Mouse (Mus musculus): ENCODE data around the gene Gstt3.

Gene Gstt3

DNA sequence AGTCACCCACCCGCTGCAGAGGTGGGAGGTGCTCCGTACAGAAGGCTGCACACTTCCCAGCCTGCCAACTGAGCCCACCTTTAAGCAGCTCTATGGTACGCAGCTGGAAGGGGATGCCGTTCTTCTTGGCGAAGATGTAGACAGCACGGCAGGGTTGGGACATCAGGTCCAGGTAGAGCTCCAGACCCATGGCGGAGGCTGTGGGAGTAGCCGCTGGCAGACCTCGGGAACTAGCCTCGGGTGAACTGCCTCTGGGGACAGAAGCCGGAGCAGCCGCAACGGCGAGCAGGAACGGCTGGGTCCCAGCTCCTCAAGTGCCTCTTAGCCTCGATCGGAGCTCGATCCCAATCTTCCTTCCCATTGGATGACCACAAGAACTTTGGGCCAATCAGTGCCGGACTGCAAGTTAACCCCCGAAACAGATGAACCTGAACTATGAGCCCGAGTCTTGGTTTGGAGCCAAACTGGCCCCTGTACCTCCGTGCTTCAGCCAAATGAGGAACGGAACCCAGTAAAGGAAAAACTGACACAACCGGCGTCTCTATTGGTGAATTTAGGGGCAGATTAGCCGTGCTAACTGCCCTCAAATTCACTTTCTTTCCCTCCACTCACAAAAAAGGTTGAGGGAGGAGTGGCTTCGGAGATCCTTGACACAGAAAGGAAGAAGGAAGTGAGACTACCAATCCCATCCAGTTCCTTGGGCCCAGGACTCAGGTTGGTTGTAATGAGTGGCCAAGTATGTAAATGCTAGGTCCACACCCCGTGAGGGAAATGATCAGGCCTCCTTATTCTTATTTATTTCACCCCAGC, at the start of gene Gstt3, which contains the start of gene Gm20441:
Gene Gstt3, minus strand, starts transcription at position 646 of the 810 bp plus-strand sequence.
Gene Gm20441, minus strand, starts transcription at position 186 of the 810 bp plus-strand sequence.
- DNase-seq (ENCODE audit: low spot score in 2 of 2): no peak

DNA sequence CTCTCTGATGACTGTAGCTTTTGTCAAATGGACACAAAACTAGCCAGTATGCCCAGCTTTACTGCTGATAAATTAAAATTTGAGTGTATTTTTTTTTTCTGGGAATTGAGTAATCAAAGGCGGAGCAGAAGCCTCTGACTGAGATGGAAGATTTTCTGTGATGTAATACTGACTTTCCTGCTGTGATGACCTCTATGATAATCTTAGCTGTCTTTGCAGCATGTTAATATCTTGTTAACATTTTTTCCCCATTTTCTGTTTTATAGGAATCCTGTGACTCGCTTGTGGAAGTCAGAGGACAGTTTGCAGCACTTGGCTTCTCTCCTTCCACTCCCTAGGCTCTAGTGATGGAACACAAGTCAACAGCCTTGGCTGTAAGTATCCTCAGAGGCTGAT, 49.1 kb upstream of the Gstt3 start:
- no peak for DNase-seq (ENCODE audit: low spot score in 2 of 2)

DNA sequence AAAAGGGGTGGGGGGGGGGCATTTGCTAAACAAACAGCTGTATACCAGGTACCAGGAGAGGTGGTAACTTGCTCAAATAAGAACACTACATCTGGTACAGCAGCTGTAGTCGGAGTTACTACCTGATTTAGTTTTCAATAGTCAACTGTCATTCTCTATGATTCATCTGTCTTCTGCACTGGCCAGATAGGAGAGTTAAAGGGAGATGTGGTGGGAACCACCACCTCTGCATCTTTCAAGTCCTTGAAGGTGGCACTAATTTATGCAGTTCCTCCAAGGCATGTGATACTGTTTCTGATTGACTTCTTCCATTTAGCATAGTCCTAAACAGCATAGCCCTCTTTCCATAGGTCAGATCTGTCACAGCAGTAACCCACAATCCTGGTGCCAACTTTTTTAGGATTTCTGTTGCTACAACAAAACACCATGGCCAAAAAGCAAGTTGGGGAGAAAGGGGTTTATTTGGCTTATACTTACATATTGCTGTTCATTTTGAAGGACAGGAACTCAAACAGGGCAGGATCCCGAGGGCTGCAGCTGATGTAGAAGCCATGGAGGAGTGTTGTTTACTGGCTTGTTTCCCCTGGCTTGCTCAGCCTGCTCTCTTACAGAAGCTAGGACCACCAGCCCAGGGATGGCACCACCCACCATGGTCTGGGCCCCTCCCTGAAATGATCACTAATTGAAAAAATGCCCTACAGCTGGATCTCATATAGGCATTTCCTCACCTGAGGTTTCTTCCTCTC, 48.5 kb upstream of the Gstt3 start:
- no peak for DNase-seq (ENCODE audit: low spot score in 2 of 2)

DNA sequence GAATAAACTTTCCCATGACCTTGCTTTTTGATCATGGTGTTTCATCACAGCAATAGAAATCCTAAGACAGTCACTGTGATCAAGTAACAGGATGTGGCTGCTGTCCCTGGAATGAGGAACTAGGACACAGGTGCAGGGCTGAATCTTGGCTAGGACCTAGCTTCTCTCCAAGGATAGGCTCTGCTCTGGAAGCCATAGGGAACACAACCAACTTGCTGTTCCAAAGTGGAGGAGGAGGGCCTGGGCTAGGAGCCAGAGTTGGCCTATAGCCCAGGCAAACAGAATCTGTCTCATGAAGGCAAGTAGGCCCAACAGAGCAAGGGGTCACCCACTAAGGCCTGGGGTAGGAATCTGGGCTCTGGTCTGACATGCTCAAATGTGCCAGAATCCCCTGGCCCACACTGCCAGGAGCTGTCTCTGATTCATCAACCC, 47.3 kb upstream of the Gstt3 start:
- no peak for DNase-seq (ENCODE audit: low spot score in 2 of 2)

DNA sequence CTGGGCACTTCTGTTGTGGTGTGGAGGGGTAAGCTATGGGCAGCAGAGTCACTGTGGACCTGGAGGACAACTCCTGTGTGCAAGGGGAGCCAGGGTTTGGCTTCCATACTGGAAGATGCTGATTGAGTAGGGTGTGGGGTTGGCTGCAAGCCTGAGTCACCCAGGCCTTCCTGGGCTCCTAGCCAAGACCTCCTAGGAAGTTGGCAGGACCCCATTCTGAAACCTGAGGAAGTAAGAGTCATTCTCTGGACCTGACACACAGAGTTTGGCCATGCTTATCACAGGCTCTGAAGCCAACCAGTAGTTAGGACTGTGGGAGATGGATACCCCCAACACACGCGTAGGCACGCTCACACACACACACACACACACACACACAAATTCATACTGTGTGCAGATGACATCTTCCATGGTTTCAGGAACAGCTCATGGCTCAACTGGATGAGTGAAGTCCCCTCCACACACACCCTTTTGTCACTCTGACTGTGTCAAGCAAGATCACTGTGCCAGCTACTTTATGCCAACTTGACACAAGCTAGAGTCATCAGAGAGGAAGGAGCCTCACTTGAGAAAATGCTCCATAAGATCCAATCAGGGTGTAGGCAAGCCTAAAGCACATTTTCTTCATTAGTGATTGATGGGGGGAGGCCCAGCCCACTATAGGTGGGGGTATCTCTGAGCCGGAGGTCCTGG, 46.6 kb upstream of the Gstt3 start:
- no peak for DNase-seq (ENCODE audit: low spot score in 2 of 2)

DNA sequence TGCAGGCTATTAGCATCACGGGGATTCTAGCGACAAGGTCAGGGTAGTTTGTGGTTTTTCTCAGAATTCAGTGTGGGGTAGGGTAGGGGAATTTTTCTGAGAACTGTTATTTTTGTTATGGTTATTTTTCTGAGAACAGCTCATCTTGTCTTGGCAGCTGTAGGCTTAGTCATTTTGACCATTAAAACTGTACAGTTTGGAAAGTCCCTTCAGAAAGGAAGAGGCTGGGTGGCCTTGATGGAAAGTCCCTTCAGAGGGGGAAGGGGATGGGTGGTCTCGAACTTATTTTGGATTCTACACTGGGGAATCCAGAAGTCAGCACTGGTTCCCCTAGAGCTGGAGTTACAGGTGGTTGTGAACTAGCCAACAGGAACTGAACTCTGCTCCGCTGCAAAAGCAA, 43.3 kb upstream of the Gstt3 start:
- DNase-seq (ENCODE audit: low spot score in 2 of 2): no peak

DNA sequence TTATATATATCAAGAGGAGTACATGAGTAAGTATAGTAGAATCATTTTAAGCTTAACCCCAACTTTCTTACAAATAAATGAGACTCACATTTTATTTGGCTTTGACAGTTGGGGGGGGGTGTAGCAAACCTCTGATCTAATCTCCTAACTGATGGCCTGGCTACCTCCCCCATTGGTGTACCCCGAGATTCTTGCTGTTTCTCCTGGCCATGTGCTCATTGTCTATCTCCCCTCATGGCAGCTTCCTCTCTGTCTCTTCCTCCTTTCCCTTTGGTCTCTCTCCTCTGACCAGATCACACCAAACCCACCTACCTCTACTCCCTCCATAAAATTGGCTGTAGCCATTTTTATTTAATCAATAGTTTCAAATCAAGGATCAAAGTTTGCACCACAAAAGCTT, 42.6 kb upstream of the Gstt3 start:
- no peak for DNase-seq (ENCODE audit: low spot score in 2 of 2)

DNA sequence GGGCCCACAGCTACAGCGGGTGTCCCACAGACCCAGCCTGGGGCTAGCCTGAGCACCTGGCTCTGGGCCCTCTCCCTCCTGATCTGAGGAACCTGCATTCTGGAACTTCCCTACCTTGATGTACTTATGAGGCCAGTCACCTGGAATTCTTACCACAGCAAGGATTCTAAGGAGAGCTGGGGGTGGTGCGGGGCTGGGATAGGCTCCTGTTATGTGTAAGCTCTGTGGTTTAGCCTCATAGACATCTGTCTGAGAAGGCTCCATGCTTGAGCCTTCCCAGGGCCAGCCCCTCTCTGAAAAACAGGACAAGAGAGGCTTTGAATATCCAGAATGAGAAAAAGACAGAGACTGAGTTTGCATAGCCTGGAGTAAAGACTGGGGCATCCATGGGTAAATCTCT, 41.2 kb upstream of the Gstt3 start, which contains the start of gene Gstt4:
Gene Gstt4, minus strand, starts transcription at position 101 of the 400 bp plus-strand sequence.
- no peak for DNase-seq (ENCODE audit: low spot score in 2 of 2)

DNA sequence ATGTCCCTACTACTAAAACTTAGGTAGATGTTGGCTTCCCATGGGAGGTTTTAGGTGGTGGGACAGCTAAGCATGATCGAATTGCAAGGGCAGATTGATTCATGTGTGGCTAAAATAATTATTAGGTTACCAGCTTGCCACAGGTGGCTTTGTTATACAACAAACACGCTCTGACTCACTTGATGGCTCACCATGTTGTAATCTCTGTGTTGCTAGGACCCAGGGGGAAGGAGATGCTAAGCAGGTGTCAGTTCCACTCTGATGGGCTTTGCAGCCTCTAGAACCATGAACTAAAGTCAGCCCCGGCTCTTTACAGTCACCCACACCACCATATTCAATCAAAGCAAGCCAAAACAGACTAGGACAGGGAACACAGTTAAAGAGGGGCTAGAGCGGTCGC, 38.7 kb upstream of the Gstt3 start:
- no peak for DNase-seq (ENCODE audit: low spot score in 2 of 2)

DNA sequence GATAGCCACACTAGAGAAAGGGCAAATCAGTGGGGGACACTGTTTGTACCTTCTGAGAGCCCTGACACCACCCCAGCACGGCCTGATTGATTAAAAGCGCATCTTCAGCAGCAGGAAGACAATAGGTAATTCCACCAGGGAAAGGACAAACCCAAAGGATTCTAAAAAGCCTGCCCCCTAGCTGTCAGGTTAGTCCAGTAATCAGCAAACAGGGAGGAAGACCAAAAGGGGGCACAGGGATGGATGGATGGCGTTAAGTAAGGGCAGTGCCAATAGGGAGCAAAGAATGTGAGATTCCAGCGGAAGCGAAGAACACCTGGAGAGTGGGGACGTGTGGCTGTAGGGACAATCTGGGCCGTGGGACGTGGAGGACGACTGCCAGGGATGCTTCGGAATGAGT, 37.4 kb upstream of the Gstt3 start:
- no peak for DNase-seq (ENCODE audit: low spot score in 2 of 2)

DNA sequence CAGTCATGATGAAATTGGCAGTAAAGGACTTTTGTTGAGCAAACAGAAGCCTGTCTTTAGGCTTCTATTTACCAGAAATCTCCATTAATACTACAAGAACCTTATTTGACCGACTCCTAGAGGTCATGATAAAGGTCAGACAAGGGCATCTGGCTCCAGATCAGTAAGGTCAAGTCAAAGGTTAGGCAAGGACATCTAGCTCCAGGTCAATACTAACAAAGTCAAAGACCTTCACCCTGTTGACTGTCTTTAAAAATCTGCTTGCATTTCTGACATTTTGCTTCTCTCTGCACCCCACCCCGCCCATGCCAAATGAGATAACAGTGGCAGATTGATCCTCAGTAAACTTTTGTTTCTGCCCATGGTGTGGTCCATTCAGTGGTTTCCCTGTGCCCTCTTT, 23.0 kb upstream of the Gstt3 start:
- no peak for DNase-seq (ENCODE audit: low spot score in 2 of 2)

DNA sequence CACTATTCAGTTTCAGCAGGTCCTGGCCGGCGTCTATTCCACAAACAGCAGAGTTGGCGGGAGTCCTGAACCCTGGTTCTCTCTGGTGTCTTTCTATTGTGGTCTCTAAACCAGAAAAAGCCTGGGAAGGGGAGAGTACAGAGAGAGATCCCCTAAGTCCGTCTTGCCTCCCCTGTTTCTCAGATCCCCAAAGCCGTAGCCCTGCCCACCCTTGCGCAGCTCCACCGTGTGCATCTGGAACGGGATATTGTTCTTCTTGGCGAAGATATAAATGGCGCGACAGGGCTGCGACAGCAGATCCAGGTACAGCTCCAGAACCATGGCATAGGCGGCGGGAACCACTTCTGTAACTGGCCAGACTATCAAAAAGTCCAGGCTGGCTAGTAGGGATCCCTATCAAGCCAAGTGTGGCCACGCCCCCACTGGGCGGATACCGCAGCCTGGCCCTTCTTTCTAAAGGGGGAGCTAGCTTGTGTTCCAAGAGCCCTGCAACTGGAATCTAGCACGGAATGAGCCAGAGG, 17.0 kb upstream of the Gstt3 start, which contains the start of gene Gstt1:
Gene Gstt1, minus strand, starts transcription at position 409 of the 521 bp plus-strand sequence.
- peak; percentile 56 to 59 for DNase-seq (ENCODE audit: low spot score in 2 of 2)

DNA sequence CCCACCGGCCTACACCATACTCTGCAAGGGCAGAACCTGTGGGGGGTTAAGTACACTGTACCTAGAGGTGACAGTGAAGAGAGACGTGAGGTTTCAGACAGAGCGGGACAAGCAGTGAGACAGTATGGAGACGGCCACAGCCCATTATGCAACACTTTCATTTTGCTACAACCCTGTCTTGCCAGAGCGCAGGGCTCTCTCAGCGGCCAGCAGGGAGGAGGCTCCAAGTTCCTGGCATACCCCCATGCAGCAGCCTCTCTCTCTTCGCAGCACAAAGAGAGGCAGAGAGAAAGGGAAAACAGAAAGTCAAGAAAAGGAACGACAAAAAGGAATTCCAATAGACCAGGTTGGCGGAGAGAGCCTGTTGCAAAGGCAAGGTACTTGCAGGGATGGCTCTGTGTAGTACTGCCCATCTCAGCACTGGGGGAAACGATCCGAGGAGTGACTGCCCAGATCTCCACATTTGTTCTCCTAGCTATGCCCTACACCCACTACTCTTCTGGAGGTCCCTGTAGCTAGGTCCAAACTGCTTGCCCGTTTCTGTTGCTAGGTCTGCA, 16.5 kb upstream of the Gstt3 start:
- DNase-seq (ENCODE audit: low spot score in 2 of 2): no peak

DNA sequence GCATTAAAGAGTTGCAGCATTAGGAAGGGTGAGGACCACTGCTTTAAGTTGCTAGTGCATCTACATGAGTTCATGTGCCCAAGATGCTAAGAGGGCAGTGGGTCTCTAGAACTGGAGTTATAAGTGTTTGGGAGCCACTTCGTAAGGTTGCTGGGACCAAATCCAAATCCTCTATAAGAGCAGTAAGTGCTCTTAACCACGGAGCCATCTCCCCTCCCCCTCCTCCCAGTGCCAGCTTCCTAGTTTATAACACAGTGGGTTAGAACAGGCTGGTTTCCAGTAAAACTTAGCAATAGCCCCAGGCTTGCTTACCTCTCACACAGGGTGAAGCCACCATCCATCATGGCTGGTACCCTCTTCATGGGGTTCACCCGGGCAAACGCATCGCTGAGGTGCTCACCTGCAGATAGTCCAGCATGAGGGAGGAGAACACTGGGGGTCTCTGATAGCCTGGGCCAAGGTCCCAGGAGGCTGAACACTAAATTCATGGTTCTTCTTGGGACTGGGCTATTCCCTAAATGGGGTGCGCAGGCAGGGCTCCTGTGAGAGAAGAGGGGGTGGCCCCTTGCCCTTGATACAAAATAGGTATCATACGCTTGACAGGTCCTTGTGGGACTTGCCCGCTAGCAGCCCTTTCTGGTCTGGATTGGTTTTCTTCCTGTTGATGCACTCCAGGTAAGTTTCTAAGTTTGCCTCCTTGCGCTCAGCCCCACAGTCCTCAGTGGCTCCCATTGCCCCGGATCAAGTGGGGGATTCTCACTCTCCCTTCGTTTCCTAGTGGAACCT, 15.7 kb upstream of the Gstt3 start:
- no peak for DNase-seq (ENCODE audit: low spot score in 2 of 2)

DNA sequence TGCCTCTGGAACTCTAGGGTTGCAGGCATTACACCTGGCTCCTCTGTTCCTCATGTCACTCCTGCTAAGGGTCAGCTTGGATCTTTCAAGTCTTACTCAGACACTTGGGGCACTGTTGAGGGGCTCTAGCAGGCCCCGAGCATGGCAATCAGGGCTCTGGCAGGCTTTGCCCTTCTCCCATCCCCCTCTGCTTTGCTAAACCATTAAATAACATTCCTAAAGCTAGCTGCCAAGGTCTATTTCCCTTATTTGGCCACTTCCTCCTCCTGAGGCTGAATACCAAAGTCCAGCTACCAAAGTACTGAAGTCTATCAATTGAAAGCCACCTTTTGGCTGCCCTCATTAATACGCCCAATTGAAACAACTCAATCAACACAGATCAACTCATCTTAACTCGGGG, 13.7 kb upstream of the Gstt3 start:
- DNase-seq (ENCODE audit: low spot score in 2 of 2): no peak

DNA sequence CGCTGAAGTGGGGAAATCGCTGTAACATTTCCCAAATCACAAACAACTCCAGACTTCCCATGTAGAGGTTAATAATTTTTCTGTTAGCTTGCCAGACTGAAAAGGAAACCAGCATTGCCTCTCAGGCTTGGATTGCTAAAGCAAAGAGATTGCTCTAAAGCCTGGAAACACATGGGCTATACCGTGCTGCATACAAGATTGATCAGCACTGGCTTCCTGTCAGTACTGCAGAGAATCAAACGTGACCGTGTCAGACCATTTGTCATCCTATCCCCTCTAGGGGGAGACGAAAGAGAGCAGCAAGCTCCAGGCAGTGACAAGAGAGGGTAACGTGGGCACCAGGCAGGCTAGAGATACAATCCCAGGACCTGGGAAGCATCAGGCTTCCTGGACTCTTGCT, 9.6 kb upstream of the Gstt3 start:
- DNase-seq (ENCODE audit: low spot score in 2 of 2): no peak

DNA sequence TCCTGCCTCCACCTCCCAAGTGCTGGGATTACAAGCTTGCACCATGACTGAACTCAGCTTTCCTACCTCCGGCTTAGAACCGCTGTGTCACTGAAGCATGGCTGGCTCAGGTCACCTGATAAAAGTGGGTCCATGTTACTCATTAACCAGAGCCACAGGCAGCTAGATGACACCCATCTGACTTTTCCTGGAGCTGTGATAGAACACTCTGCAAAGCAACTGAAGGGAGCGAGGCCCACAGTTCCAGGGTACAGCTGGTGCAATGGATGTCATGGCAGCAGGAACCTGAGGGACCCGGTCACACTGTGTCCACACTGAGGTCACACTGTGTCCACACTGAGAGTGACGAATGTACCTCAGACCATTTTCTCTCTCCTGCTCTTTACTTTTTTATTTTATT, 8.6 kb upstream of the Gstt3 start:
- DNase-seq (ENCODE audit: low spot score in 2 of 2): no peak

DNA sequence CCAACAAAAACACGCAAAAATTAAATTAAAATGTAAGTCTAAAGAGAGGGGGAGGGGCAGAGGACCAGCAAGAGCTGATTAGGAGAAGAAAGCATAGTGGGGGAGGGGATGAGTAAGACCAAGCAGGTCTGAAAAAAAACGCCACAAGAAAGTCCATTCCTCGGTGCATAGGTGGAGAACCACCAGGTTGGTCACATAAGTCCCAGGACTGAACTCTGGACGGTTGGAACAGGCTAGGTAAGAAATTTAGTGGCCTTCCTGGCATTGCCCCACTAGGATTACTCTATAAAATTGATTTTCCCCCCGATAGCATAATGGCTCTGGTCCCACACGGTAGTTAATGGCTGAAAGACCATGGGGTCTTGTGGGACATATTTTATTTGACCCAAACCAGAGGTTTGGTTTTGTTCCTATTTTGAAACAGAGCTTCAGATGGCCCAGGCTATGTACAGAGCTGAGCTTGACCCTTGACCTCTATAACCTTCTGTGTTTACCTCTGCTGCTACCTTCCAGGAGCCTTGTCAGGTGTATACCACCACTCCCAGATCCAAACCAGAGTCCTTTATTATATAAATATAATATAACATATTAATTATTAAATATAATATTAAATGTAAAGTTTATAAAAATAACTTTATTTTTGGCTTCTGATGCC, 8.0 kb upstream of the Gstt3 start:
- no peak for DNase-seq (ENCODE audit: low spot score in 2 of 2)

DNA sequence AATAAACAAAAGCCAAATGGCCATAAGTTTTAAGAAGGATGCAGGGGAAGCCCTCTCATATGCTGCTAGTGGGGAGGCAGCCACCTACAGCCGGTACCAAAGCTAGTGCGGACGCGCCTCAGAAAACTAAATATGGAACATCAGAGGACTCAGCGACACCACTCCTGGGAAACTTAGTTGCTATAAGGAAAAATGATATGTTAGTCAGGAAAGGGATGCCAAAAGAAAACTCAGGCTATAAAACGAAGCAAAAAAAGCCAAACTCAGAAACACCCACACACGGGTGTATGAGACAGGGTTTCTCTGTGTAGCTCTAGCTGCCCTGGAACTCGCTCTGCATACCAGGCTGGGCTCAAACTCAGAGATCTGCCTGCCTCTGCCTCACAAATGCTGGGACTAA, 7.1 kb upstream of the Gstt3 start:
- DNase-seq (ENCODE audit: low spot score in 2 of 2): no peak

DNA sequence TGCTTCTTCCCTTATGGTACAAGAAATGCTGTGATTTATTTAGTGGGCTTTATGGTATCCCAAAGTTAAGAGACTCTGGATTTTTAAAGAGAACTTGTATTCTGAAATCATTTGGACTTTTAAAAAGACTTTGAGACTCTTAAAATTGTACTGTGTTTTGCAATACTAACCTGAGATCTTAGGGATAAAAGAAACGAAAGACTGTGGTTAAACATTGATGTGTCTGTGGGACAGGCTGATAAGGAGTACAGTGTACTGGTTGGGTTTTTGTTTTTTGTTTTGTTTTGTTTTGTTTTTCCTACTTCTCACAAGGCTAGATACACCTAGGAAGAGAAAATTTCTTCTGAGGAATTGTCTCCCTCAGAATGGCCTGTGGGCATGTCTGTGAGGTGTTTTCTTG, 4.2 kb upstream of the Gstt3 start:
- no peak for DNase-seq (ENCODE audit: low spot score in 2 of 2)

Measured in spleen, postnatal 14 days (tissue).